Mouse (Mus musculus) frontal cortex, adult 2 months (tissue): ENCODE measurements at regions not wholly inside any gene's neighbourhood (a gene's known extent, or its start where the extent isn't known, plus 50 kb on each side); places are given as distances from the start of the nearest gene placed in this dataset.

ENCODE experiments used
- DNase-seq, 2 experiments: peaks; one replicate each; pipeline ENCODE4 v3.0.0; 2022; ENCODE audit warnings: low spot score in 1 of 2; ENCODE audit errors: extremely low spot score in 1 of 2

DNA sequence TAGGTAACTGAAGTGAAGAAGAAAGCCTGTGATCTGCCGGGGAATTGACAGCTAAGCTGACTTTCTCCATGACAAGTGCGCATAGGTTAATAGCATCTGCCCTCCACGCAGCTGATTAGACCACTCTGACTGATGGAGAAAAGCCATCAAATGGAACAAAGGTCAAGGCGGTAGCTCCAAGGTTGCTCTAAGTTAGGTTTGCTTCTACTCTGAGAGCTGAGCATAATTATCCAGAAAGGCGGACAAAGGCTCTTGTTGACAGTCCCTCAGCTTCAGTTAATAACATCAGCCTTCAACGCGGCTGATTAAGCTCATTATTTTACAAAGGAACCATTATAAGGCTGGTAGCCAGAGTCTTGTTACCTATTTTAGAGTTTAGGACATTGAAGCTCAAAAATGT lies 54.0 kb upstream of the Enpep start:
- no peak for DNase-seq

DNA sequence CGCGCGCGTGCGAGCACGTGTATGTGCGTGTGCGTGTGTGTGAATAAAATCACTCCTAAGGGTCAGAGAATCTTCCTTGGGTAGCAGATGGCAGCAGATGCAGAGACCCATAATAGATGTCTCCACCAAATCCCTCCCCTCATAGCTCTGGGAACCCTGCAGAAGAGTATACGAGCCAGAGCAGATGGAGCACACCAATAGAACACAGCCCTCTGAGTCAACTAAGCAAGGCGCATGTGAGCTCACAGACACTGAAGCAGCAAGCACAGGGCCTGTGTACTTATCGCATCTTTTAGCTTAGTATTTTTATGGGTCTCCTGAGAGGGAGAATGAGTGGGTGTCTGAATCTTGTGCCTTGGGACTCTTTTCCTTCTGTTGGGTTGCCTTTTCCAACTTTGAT lies 58.0 kb upstream of the Enpep start:
- no peak for DNase-seq

DNA sequence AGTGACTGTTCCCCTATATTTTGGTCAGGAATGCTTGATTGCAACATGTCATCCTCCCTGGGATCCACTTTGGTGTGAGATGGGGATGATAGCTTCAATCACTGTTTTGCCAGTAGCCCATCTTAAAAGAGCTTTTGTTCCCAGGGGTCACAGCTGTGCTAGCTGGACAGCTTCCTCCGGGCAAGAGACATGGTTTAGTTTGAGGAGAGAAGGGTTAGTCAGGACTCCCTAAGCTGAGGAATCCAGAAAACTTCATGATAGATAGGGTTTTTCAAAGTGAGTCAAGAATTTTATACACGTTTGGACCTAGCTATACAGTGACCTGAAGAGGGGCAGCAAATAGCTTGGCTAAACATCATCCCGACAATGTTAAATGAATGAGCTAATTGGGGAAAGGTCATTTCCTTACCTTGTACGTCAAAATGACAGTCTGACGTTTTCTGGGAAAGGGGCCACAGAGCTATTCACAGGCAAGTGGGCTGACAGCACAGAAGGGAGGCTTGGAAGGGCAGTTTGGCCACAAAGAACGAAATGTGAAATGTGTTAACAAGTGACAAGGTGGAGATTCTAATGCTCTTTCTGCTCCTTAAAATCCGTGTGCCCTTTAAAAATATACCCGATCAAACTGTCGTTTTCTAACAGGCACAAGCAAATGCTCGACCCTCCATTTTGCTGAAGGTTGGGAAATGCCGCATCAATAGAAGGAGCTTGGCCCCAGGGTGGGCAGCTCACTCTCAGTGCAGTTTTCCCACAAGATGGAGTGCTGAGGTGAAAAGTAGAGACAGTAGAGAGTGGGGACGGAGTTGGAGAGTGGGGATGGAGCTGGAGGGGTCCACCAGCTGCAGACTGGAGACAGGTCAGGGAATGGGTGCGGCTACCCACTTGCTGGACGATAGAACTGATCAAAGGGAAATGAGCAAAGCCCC lies 59.6 kb upstream of the Enpep start:
- no peak for DNase-seq

DNA sequence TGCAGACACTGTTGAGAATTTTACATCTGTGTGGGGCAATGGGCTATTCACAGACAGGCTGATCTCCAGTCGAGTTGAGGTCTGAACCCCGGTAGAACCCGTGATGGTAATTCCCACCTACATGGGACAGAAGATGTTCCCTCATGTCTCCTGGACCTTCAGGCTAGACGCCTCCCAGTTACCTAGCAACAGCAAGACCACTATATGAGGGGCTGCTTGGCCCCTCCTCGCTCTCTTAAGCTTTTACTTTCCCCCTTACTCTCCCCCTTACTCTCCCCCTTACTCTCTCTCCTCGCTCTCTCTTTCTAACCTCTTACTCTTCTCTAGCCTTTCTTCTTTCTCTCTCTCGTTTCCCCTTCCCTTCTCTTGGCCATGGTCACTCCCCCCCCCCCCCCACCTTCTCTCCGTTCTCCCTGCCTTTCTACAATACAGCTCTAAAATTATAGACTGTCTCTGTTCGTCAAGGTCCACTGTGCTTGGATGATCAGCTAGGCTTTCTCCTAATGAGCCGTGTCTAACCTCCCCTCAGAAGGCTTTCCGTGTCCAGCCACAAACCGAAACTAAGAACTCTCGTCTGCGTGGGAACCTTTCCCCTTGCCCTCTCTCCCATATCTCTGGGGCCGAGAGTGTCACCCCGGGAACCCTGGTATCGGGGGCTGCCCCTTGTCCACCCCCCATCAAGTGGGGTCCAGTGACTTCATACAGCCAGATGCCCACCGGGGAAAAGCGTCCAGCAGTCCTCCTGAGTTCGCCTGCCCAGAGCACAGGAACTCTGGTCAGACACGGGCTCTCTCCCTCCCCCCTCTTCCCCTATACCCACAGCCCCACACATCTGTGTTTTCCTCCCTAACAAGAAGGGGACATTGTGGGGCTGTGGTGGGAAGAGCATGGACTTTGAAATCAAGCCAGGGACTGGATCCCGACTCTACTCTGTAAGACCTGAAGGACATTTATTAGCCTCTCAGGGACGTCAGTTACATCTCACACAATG lies 60.6 kb upstream of the Enpep start:
- DNase-seq: no peak

DNA sequence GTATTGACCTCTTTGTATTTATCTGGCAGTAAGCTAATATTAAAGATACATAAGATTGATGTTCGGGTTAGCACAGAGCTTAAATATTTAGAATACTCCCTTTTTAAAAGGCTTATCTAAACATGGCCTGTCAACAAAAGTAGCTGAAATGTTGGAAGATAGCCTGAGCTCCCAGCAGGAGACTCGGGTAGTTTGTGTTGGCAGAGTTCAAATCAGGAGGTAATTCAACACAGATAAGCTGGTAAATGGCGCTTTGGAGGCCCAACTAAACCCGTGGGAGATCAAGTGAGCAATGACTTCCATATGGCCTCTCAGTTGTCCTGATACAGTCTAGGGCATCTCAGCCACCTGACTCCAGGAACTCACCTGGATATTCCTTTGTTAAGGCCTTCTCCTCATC lies 65.0 kb upstream of the Enpep start:
- no peak for DNase-seq

DNA sequence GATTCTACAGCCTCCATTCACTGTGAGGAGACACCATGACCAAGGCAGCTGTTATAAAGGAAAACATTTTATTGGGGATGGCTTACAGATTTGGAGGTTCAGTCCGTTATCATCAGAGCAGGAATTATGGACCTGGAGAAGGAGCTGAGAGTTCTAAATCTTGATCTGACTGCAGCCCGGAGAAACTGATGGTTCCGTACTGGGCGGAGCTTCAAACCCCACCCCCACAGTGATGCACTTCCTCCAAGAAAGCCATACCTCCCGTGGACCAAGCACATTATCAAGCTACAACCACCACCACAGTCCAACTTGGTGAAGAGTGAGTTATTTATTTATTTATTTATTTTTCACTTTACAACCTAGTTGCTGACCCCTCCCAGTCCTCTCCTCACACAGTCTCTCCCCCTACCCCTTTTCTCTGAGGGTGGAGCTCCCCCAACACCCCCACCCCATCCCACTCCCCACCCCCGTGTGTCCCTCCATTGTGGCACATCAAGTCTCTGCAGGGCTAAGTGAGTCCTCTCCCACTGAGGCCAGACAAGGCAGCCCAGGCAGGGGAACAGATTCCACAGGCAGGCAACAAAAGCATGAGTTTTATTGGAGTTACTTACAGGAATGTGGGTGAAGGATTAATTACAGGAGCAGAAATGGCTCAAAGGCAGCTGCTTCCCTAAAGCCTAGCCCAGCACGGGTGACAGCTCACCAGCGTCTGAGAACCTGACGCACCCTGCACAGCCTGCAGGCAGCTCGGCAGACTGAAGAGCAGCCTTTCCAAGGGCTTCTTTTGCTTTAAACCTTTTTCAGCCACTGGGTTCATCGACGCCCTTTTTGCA lies 67.8 kb upstream of the Enpep start:
- no peak for DNase-seq

DNA sequence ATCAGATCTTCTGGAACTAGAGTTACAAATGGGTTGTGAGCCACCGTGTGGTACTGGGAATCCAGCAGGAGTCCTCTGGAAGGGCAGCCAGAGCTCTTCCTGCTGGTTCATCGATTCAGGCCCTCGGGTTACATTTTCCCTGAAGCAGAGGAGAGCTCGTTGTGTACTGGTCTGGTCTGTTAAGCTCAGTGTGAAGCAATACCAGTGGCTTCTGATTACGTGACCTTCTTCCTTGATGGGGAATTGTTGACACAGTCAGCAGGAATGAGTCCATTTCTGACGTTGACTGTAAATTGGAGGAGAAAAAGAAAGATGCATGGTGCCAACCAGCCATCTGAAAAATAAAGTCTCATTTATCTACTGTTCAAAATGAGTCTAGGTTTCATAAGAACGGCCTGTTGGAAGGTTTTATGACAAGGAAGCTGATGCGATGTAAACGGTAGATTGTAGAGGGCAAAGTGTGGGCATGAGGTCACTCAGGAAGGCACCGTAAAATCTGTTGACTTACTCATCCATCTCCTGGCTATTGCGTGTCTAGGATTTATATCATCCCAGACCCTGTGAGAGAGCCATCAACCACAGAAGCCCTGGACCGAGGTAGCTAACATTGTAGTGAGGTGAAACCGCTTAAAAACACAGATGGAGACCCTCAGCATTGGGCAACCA lies 79.0 kb upstream of the Enpep start:
- no peak for DNase-seq

DNA sequence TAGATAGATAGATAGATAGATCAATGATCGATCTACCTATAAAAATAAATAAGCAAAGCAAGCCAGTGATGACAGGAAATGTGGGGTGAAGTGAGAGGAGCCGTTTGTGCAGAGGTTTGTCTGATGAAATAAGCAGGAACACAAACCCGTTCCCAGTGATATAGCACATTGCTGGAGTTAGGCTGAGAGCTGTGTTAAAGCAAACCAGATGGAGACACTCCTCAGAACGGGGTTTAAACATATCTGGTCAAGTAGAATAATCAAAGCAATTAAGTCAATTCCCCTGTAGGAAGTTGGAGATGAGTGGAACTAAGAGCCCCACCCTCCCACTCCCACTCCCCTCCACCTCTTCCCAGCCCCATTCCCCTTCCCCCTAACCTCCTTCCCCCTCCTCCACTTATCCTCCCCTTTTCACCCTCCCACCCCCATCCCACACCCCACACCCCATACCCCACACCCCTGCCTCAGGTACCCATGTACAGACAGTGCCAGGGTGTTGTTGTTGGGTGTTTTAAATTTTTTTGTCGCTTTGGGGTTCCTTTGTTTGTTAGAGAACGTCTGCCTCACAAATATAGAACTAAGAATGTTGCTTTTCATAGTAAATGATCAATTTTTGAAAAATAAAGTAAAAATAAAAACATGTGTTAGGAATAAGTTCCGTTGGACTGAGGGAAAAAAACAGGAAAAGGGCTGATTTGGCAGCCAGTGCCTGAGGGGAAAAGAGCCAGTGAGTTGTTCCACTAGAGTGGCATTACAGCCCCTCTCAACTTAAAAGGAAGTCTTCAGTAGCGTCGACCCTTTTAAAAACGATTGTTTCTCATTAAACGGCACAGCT lies 79.8 kb upstream of the Enpep start:
- no peak for DNase-seq

DNA sequence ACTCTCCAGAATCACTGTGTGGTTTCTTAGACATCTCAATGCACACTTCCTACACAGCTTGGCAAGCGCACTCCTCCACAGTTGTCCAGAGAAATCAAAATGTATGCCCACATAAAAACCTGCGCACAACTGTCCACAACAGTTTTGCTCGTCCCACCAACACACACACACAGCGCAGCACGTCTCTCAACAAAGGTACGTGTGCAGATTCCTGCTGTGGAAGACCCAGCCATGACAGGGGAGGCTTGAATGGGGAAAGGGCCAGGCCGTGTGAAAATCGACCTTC lies 80.4 kb upstream of the Enpep start:
- DNase-seq: peak in 1 of 2 experiments; percentile 25

DNA sequence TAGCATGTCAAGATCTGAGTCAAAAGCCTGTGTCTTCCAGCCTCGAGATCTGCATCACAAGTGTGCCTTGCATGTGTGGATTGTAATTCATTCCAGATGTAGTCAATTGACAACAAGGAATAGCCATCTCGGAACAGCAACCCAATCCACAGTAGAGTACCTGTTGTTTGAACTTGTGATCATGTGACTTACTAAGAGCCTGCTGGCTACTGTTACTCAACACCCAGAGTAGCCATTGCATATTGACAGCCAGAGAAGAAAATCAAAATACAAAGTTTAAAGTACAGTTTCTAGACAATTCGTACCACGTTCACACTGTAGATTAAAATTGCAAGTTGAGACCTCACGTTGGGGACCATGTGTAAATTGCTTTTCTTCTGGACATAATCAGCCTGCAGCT lies 83.1 kb upstream of the Enpep start:
- DNase-seq: no peak

DNA sequence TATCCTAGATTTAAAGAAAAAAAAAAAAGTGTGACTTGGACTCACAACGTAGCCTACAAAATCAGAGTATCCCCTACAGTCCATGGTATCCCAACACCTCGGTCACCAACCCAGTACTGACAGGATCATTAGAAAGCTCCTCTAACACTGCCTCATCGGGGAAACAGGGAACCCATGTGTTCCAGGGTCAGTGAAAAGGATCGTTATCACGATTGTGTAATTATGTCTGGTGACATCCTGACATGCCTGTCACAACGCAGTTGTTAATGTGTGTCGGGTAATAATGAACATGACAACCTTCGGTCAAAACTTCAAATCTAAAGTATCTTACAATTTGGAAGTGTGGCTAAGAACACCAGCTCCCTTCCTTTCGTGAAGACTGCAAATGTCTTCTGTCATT lies 83.8 kb upstream of the Enpep start:
- DNase-seq: no peak

DNA sequence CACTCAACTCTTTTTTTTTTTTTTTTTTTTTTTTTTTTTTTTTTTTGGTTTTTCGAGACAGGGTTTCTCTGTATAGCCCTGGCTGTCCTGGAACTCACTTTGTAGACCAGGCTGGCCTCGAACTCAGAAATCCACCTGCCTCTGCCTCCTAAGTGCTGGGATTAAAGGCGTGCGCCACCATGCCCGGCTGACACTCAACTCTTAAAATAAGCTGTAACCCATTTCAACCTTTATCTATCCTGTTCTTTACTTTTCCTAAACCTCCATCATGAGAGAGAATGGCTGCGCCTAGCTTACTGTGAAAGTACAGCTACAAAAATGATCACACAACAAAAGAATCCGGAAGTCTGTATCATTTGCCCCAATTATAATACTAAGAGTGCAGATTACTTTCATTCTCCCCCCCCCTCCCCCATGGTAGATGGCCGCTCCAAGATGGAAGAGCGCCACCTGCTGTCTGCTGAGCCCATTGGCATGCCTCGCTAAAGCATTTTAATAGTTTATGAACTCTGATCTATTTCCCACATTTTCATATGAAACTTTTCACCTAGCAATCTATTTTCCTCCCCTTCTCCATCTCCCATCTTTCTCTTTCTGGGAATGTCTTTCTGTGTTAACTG lies 89.2 kb upstream of the Enpep start:
- DNase-seq: peak in 1 of 2 experiments; percentile 28

DNA sequence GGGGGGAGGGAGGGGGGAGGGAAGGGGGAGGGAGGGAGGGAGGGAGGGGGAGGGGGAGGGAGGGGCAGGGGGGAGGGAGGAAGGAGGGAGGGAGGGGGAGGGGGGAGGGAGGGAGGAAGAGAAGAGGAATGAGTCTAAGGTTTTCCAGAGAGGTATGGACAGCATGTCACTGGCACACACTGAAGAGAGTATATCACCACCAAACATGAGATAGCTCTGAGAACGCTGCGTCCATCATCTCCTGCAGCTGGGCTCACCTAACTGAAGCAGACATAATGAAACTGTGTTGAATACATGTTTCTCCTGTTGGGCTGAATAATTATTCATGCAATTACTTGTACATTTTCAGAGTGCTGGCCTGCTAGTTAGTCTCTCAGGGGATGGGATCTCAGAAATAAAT lies 96.2 kb upstream of the Enpep start:
- no peak for DNase-seq

DNA sequence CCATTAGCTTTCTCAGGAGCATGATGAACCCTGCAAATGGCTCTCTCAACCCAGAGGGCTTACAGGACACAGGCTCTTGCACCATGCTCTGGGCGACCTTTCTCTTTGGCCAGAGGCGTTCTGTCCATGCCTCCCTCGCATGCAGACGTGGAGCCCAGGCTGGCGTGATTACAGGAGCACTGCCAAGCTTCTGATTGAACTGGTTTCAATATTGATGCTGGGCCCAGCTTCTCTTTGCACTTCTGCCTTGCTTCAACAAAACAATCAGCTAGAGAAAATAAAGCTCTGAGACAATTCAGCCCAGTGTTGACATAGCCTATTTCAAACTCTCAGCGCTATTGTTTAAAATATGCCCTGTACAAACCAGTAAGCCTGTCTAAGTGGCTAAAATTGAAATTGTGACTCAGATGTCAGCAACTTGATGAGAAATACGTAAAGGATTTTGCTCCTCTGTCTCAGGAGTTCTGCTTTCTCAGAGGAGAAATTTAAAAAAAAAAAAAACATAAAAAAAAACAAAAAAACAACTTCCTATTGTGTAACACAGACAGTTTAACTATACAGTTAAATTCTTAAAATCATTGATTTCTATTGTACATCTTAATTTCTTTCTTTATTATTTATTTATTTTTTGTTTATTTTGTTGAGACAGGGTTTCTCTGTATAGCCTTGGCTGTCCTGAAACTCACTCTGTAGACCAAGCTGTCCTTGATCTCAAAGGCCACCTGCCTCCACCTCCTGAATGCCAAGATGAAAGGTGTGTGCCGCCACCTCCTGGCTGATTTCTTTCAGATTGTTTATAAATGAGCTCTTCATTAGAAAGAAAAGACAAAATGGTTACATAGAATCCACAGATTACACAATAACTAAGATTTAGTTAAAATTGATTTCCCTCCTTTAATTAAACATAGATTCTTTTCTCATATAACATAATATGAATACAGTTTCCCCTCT lies 96.9 kb upstream of the Enpep start:
- DNase-seq: peak in 1 of 2 experiments; percentile 4

DNA sequence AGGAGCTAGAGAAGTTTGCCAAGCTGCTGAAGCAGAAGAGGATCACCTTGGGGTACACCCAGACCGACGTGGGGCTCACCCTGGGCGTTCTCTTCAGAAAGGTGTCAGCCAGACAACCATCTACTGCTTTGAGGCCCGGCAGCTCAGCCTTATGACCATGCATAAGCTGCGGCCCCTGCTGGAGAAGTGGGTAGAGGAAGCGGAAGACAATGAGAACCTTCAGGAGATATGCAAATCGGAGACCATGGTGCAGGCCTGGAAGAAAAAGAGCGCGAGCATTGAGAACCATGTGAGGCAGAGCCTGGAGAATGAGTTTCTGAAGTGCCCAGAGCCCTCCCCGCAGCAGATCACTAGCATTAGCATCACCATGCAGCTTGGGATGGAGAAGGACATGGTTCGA lies 98.1 kb upstream of the Elovl6 start:
- DNase-seq: no peak

DNA sequence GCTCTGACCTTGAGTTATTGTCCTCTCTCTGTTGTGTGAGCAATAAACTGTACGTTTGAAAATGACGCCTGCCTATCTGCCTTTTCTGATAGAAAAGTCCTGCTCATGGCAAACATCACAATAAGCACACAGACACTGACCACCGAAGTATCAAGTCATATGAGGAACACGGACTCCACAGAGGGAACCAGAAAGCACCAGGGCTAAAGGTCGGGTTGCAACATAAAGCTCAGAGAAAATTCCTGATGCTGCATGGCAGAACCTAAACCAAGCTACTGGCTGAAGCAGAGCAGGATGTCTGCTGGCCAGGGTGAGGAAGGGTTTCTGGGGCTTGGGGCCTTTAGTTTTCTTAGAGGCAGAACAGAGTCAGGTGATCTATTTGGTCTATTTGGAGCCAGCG lies 94.5 kb upstream of the Elovl6 start:
- no peak for DNase-seq

DNA sequence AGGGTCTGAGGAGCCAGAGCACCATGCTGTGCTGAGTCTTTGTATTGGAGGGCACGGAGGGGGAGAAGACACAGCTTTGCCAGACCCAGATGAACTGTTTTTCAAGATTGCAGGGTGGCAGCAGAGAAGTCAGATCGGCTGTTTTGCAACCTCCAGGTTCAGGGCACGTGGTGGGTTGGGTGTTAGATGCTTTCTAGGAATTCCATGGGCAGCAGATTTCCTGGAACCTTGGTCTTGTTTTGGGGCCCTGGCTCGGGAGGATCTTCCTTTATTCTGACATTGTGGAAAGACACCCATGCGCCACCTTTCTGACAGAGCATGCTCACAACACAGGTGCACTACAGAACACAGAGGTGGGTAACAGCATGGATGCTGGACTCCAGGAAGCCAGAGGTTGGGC lies 89.4 kb upstream of the Elovl6 start:
- no peak for DNase-seq

DNA sequence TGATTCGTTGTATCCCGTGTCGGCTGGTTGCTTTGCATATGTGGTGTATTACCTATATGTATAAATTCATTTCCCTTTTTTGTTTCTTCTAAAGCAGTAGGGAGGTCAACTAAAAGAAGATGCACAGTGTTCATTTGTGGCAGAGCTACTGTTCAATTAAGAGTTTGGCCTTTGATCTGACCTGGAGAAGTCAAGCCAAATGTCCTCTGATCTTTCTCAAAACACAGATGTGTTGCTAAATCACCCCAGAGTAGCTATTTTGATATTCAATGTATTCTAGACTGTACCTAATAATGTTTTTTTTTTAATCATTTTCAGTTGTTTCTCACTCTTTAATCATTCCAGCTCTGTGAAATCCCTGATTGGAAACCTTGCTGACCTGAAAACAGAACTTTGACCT lies 87.9 kb upstream of the Elovl6 start:
- DNase-seq: no peak
